Mouse (Mus musculus) hematopoietic stem cell, adult 5-6 weeks (primary cell): ENCODE data around the gene Hist1h4i. TPM values are rescaled to one million over a fixed set of nuclear protein-coding genes. Genes with fewer than 3 reads are reported as not detected.

ENCODE experiments used
- ATAC-seq, 2 experiments: fragments of 125-278 bp in 1 of 2; replicated peaks in 1 of 2; 2 replicates each; pipeline ENCODE4 v1.8.0; 2016 to 2017; ENCODE audit warnings: inconsistent platforms in 2 of 2, mild to moderate bottlenecking in 2 of 2, moderate number of reproducible peaks in 2 of 2, low read depth in 1 of 2, moderate TSS enrichment in 1 of 2; ENCODE audit not compliant: low FRiP score in 2 of 2, poor library complexity in 2 of 2, severe bottlenecking in 2 of 2, insufficient read depth in 1 of 2, low TSS enrichment in 1 of 2
- total RNA-seq: library from RNA; stranded (forward); fragments of 172-1452, 232-1000 nt; gene quantifications from 2 replicates; pipeline ENCODE4 v1.2.3, GENCODE M21; 2017

Gene Hist1h4i
- total RNA-seq, 1 experiment from 2014 or later: 41.9 TPM

GRCm38 (mm10) chr13:22021581-22021980, 19.6 kb downstream of the Hist1h4i start:
- ATAC-seq: no peak

GRCm38 (mm10) chr13:22020901-22021339, 20.2 kb downstream of the Hist1h4i start:
- ATAC-seq: peak; percentile 23 to 41; a peak in 1 of 4 replicates

DNA sequence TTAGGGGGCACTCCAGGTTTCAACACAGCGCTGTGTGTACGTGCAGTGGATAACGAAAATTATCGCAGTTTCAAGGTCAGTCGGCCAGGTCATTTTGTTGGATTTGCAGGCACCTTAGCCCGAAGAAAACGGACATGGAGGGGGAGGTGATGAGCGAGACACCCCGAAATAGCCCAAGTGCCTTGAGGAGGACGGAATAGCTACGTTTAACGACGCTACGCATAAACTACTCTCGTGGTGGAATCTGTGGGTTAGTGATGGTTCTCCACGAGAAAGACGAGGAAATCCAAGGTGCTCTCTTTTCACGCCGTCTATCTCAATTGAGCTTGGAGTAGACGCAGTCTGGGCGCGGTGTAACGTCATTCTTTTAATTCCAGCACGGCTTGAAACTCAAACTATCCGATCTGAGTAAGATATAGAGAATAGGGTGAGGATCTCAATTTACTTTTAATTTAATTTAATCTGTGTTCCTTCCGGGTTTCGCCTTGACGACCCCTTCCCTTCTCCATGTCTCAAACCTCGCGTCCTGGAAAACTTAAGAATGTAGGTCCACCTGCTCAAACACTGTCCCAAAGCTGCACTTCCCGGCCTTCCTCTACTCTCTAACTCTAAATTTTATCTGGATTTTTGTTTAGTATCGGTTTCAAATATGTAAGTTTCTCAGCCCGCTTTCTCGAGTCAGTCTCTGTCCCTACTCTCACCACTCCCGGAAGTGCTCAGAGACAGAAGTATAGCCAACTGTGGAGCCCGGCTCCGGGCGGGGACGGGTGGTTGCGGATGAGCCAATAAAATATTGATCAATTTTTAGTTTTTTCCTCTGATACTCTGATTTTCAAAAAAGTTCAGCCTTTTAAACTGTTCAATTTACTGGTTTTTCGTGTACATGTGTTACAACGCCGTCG, 21.0 kb downstream of the Hist1h4i start:
- ATAC-seq: peak; percentile 36 to 39; a peak in 2 of 4 replicates

GRCm38 (mm10) chr13:22015479-22016450, 25.4 kb downstream of the Hist1h4i start:
- peak in 1 of 2 experiments; percentile 75; a peak in 3 of 4 replicates for ATAC-seq

DNA sequence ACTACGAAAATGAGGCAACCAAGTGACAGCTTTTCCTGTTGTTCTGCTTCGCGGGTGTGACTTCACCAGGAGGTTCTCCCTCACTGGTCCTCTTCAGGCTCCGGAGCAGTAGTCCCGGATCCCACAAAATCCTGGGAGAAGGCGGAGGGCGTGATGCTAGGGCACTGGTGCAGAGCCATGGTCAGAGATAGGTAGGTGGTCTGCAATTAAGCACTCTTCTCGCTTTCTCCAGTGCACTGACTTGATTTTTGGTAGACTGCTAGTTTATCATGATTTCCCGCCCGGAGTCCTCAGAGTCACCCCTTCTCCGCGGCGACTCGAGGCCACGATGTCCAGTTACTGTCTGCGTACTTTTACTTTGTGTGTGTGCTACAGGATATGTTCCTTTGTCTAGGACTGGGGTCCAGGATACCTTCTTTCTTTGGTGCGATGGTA, 26.7 kb downstream of the Hist1h4i start:
- no peak; a peak in 1 of 4 replicates for ATAC-seq

- no peak for ATAC-seq
Measured at GRCm38 (mm10) chr13:22013716-22014115, 27.4 kb downstream of the Hist1h4i start.

GRCm38 (mm10) chr13:22009642-22010041, 31.5 kb downstream of the Hist1h4i start, which contains the start of gene Prss16:
Gene Prss16 (minus strand): TSS chr13:22009742.
- ATAC-seq: no peak

DNA sequence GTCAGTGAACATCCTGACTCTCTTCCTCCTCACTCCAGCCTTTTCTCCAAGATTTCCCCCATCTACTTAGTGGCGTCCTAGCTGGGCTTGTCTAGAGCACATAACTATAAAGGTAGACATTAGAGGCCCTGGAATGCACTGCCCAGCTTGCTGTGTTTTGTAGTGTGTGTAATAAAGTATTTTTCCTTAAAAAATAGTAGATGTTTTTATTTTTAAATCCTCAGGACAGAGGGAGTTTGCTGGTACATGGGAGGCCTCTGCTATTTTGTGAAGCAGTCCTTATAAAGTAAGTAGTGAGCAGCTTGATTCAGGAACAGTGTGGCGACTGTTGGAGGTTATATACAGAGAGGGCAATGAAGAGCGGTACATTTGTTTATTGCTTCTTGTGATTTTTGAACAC, 32.5 kb downstream of the Hist1h4i start:
- no peak for ATAC-seq

- no peak for ATAC-seq
Measured at GRCm38 (mm10) chr13:22007872-22008271, 33.3 kb downstream of the Hist1h4i start.

- no peak for ATAC-seq
Measured at GRCm38 (mm10) chr13:22007121-22007510, 34.0 kb downstream of the Hist1h4i start.

DNA sequence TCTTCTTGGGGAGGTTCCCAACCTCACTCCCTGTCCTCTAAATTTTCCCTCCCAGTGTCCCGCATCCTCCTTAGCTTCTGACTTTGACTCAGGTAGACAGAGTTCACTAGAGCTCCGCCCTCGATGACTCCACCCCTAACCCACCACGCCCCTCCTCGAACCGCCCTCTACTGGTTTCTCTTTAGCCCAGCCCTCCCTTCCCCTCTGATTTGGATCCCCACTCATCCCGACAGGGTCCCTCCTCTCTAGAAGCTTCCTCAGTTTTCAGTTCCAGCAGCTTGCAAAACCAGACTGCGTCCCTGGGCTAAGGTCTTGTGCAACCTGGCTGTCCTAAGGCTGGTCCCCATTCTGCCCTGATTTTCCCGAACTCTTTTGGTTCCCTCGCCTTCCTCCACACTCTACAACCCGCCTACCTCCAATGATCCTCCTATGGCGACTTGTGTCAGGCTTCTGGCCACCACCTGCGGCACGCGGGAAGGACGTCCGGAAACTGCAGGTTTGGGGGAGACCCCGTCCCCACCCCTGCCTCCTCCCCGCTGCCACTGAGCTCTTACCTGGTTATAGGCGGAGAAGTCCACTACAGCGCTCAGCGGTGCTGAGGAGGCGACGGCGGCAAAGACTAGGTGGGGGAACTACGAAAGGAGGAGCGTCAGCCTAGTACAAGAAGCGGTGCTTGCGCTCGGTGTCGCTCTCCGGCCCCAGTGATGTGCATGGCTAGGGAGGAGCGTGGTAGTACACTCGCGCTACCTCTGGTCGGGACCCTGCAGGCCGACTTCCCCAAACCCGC, 34.6 kb downstream of the Hist1h4i start:
- peak; percentile 37 to 56; a peak in 2 of 4 replicates for ATAC-seq

DNA sequence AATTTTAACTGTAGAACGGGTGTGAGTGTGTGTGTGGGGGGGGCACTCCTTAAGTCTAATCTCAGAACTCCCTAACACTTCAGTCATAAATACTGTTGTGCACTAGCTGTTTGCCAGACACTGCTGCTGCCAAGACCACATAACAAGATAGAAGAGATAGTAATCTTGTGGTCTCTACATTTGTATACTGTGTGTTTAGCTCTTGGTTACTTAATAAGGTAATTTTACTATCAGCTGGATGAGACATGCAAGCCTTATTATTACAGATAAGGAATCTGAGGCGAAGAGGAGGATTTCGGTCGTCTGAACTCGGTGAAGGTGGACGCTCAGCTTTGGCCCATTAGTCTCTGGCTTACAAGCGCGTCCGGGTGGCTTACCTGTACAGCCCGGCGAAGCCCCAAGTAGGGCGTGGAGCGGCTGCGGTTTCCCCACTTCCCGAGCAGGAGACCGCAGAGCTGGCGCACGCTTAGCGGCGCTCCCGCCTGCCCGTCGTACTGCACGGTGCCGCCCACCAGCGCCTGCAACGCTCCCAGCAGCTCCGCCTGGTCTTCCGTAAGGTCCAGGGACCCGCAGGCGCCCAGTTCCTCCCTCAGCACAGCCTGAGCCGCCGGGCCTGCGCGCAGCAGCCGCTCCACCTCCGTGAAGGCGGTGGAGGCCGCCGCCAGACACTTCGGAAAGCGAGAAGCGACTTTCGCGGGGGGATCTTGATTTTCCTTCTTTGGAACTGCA, 35.4 kb downstream of the Hist1h4i start:
- ATAC-seq: peak; percentile 47 to 70; a peak in 3 of 4 replicates

- peak; percentile 66 to 69 for ATAC-seq
Measured at GRCm38 (mm10) chr13:22001823-22002222, 39.3 kb downstream of the Hist1h4i start.

- peak; percentile 33 to 60 for ATAC-seq
Measured at GRCm38 (mm10) chr13:22001346-22001745, 39.8 kb downstream of the Hist1h4i start.

- no peak for ATAC-seq
Measured at GRCm38 (mm10) chr13:21999147-21999546, 42.0 kb downstream of the Hist1h4i start.

GRCm38 (mm10) chr13:21998412-21998811, 42.8 kb downstream of the Hist1h4i start:
- ATAC-seq: no peak
